Mouse (Mus musculus) heart, embryonic 16.5 days (tissue): ENCODE measurements around the gene Fam210b. TPM values are rescaled to one million over a fixed set of nuclear protein-coding genes. Genes with fewer than 3 reads are reported as not detected.
"Not testable (repeated sequence)": the region's sequence is repeated elsewhere in the genome, so short reads cannot be mapped to it uniquely, and the experiment has no call there.

Experiments used
- ATAC-seq: fragments of 200-750 bp; cut with Nextera tagmentation; replicated peaks from 2 replicates; pipeline ENCODE4 v1.8.0; 2017; ENCODE audit warnings: moderate number of reproducible peaks; ENCODE audit not compliant: insufficient read depth, low FRiP score; ENCODE audit errors: extremely low read depth
- H3K27ac ChIP-seq: fragments of 300-500 bp; sonication (generic); 2 replicates; pipeline ENCODE4 v1.5.1; 2014; ENCODE audit warnings: mild to moderate bottlenecking, low read length, control low read depth, moderate library complexity
- H3K27me3 ChIP-seq: fragments of 300-500 bp; sonication (generic); 2 replicates; pipeline ENCODE4 v1.6.1; 2014; ENCODE audit warnings: low read length, mixed read lengths; ENCODE audit not compliant: control insufficient read depth, insufficient read depth
- H3K36me3 ChIP-seq: fragments of 300-500 bp; sonication (generic); 2 replicates; pipeline ENCODE4 v1.6.1; 2014; ENCODE audit not compliant: control insufficient read depth, insufficient read depth
- H3K4me1 ChIP-seq: fragments of 300-500 bp; sonication (generic); 2 replicates; pipeline ENCODE4 v1.6.1; 2014; ENCODE audit warnings: low read length, mixed read lengths; ENCODE audit not compliant: control insufficient read depth, insufficient read depth
- H3K4me2 ChIP-seq: fragments of 300-500 bp; sonication (generic); 2 replicates; pipeline ENCODE4 v1.6.1; 2014; ENCODE audit warnings: low read depth, mild to moderate bottlenecking, control low read depth, low read length
- H3K4me3 ChIP-seq: fragments of 300-500 bp; sonication (generic); 2 replicates; pipeline ENCODE4 v1.5.1; 2014; ENCODE audit warnings: mild to moderate bottlenecking, control low read depth, low read length
- H3K9ac ChIP-seq: fragments of 300-500 bp; sonication (generic); 2 replicates; pipeline ENCODE4 v1.6.1; 2014; ENCODE audit warnings: low read length, control low read depth
- H3K9me3 ChIP-seq: fragments of 300-500 bp; sonication (generic); replicated peaks from 2 replicates; pipeline ENCODE4 v1.6.1; 2016; ENCODE audit warnings: low read length; ENCODE audit not compliant: control insufficient read depth
- WGBS: fragments of 180-500 bp; shearing (Covaris S2); extraction: QIAGEN DNeasy Blood & Tissue Kit; methylation state at CpG from one replicate; pipeline ENCODE4 v1.1.7; 2014; 5-methylcytosine and 5-hydroxymethylcytosine counted together
- polyA plus RNA-seq: library from polyadenylated mRNA; unstranded; fragments of >200 nt; fragmentation: Nextera tagmentation; extraction: Ambion mirVana; gene quantifications from 2 replicates; pipeline ENCODE4 v1.2.1, GENCODE M21; 2015

The Fam210b gene
- 13.3 and 15.0 TPM in 2 replicates for polyA plus RNA-seq

DNA sequence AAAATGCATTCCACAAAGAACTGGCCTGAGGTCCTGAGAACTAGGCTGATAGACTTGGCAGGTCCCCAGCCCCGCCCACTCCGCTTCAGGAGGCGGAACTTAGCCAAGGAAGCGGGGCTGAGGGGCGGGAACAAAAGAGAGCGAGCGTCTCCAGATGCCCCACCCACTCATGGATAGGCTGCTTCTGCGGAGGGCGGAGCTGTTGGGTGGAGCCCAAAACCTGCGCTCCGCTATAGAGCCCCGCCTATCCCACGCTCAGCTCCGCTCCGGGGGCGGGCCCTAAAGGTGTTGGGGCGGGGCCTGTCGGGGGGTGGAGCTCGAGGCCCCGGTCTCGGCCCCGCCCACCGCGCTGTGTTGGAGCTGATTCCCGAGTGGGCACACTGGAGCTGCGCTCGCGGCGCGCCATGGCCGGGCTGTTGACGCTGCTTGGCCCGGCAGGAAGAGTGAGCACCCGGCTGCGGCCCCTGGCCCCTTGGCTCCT is at the start of gene Fam210b:
TSS of gene Fam210b (plus strand) at position 308 of the 481 bp plus-strand sequence.
- ATAC-seq, result peak; percentile 97

GRCm38 (mm10) chr2:172298083-172298482 is 47.3 kb upstream of the Fam210b start:
- Histone ChIP-seq H3K36me3 (no peaks in the 10 kb centered on the region), H3K9ac (no peak overlapping the region), H3K4me1 (no peaks in the 10 kb centered on the region), H3K4me2 (no peak overlapping the region), H3K4me3 (no peak overlapping the region), H3K27me3 (0 out of 2 replicates have a peak, but pooled peaks cover 4% of the 10 kb centered on the region), H3K9me3 (no peaks in the 10 kb centered on the region), H3K27ac (no peak overlapping the region)
- ATAC-seq, result no peak
- WGBS, result 25% methylated on average over 1 of the region's 1 CpGs

More for the DNA sequence above, at the start of gene Fam210b:
- Histone ChIP-seq H3K27ac (peak within 1 kb of the TSS; percentile 23), H3K9me3 (no peaks in the 10 kb centered on the region; the same call in 1 of the 2 replicates), H3K36me3 (no peaks in the 10 kb centered on the region), H3K4me2 (peak within 1 kb of the TSS; percentile 73), H3K27me3 (no peaks in the 10 kb centered on the region), H3K9ac (peak within 1 kb of the TSS; percentile 75), H3K4me3 (peak within 1 kb of the TSS; percentile 75), H3K4me1 (peaks cover 11% of the 10 kb centered on the region)
- under 1% methylated on average over 35 of the region's 35 CpGs for WGBS

DNA sequence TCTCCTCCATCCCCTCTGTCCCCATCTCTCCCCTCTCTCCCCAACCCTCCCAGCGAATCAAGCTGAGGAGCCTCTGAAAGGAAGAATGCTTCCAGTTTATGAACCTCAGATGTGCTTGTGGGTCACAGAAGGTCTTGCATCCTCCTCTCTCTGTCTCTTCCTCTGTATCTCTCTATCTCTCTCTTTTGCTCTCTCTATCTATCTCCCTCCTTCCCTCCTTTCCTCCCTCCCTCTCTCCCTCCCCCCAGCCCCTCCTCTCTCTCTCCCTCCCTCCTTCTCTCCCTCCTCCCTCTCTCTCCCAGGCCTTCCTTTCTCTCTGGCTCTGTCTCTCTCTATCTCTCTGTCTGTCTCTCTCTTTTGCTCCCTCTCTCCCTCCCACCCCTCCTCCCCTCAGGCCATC is 46.8 kb upstream of the Fam210b start:
- H3K36me3 ChIP-seq, result no peaks in the 10 kb centered on the region
- no peaks in the 10 kb centered on the region for H3K4me1 ChIP-seq
- no peak overlapping the region for H3K27ac ChIP-seq
- WGBS, result 35% methylated on average over 1 of the region's 1 CpGs
- H3K27me3 ChIP-seq, result 0 out of 2 replicates have a peak, but pooled peaks cover 4% of the 10 kb centered on the region
- no peaks in the 10 kb centered on the region for H3K9me3 ChIP-seq
- no peak overlapping the region for H3K9ac ChIP-seq
- ATAC-seq, result no peak
- no peak overlapping the region for H3K4me3 ChIP-seq
- no peak overlapping the region for H3K4me2 ChIP-seq

GRCm38 (mm10) chr2:172299126-172299921 is 46.0 kb upstream of the Fam210b start:
- H3K9ac ChIP-seq, result no peak overlapping the region
- no peaks in the 10 kb centered on the region for H3K36me3 ChIP-seq
- no peak overlapping the region for H3K4me2 ChIP-seq
- 0 out of 2 replicates have a peak, but pooled peaks cover 4% of the 10 kb centered on the region for H3K27me3 ChIP-seq
- no peak overlapping the region for H3K4me3 ChIP-seq
- H3K4me1 ChIP-seq, result no peaks in the 10 kb centered on the region
- no peaks in the 10 kb centered on the region for H3K9me3 ChIP-seq
- 26% methylated on average over 14 of the region's 14 CpGs for WGBS
- H3K27ac ChIP-seq, result no peak overlapping the region
- no peak for ATAC-seq

- no peak overlapping the region for H3K4me2 ChIP-seq
- H3K9me3 ChIP-seq, result no peaks in the 10 kb centered on the region
- H3K4me1 ChIP-seq, result no peaks in the 10 kb centered on the region
- no peak overlapping the region for H3K9ac ChIP-seq
- 81% methylated on average over 5 of the region's 5 CpGs for WGBS
- H3K27me3 ChIP-seq, result 0 out of 2 replicates have a peak, but pooled peaks cover 4% of the 10 kb centered on the region
- no peak for ATAC-seq
- H3K36me3 ChIP-seq, result no peaks in the 10 kb centered on the region
- no peak overlapping the region for H3K4me3 ChIP-seq
- H3K27ac ChIP-seq, result no peak overlapping the region
Measured at GRCm38 (mm10) chr2:172302396-172302795, 43.0 kb upstream of the Fam210b start.

DNA sequence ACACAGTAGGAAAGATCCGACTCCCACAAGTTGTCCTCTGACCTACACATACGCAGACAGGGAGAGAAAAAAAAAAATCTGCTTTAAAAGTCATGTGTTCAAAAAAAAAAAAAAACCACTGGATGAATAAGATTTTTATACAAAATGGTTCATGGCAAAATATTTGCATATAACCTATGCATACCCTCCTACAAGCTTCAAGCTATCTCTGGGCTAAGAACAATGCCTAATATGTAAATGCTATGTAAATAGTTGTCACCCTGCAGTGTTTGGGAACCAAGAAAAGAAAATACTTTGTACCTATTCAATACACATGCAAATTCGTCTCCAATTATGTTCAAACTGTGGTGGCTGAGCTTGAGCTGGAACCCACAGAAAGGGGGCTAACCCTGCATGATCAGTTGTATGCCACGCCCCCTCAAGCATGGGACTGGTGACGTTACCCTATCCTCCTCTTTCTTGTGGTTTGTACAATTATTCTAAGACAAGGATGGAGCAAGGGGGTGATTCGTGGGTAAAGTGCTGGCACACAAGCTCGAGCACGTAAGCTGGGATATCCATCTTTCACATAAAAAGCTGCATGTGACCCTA is 41.2 kb upstream of the Fam210b start:
- Histone ChIP-seq H3K9ac (no peak overlapping the region), H3K4me2 (no peak overlapping the region), H3K36me3 (no peaks in the 10 kb centered on the region), H3K4me1 (no peaks in the 10 kb centered on the region), H3K27ac (no peak overlapping the region), H3K9me3 (no peaks in the 10 kb centered on the region), H3K4me3 (no peak overlapping the region), H3K27me3 (0 out of 2 replicates have a peak, but pooled peaks cover 4% of the 10 kb centered on the region)
- 65% methylated on average over 8 of the region's 8 CpGs for WGBS
- no peak for ATAC-seq

DNA sequence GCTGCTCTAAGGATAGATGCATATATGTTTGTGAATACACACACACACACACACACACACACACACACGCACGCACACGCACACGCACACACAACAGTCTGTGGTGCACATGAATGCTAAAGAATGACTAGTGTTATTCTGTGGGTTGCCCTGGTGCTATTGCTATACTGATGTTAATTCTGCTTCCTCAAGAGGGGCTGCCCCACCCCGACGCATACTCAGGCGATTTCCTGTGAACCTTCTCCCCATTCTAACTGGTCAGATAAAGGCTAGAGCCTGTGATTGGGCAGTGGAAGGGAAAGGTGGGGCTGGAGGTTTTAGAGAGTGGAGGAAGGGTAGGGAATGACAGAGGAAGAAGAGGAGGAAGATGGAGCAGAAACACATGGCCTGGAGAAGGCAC is 39.8 kb upstream of the Fam210b start:
- H3K9ac ChIP-seq, H3K27ac ChIP-seq, H3K36me3 ChIP-seq, ATAC-seq, H3K4me1 ChIP-seq, H3K4me2 ChIP-seq, H3K4me3 ChIP-seq, H3K9me3 ChIP-seq, H3K27me3 ChIP-seq: not testable (repeated sequence)
- 67% methylated on average over 7 of the region's 7 CpGs for WGBS

DNA sequence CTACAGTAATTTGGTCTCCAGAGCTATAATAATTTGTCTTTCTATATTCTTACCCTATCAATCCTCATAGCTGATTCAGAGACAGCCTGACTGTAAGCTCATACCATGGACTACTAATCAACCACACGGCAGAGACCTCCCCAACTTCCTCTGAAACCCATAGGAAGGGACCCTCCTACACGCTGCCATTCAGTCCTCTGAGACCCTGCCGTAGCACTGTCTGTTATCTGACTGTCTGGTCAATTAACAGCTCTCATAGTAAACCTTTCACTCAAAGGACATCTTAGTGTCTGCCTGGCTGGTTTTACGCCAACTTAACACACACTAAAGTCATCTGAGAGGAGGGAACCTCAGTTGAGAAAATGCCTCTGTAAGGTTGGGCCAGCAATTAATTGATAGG is 38.8 kb upstream of the Fam210b start:
- Histone ChIP-seq H3K9ac (no peak overlapping the region), H3K27me3 (no peaks in the 10 kb centered on the region), H3K4me2 (no peak overlapping the region), H3K9me3 (no peaks in the 10 kb centered on the region), H3K4me3 (no peak overlapping the region), H3K4me1 (no peaks in the 10 kb centered on the region), H3K36me3 (no peaks in the 10 kb centered on the region), H3K27ac (no peak overlapping the region)
- ATAC-seq, result no peak
- 71% methylated on average over 4 of the region's 4 CpGs for WGBS

- Histone ChIP-seq H3K36me3 (no peaks in the 10 kb centered on the region), H3K4me3 (no peak overlapping the region), H3K4me1 (no peaks in the 10 kb centered on the region), H3K9ac (no peak overlapping the region), H3K27me3 (no peaks in the 10 kb centered on the region), H3K27ac (no peak overlapping the region), H3K4me2 (no peak overlapping the region), H3K9me3 (peaks cover 5% of the 10 kb centered on the region; the same call in 1 of the 2 replicates)
- no peak for ATAC-seq
- 85% methylated on average over 9 of the region's 9 CpGs for WGBS
Measured at GRCm38 (mm10) chr2:172311731-172312130, 33.6 kb upstream of the Fam210b start.
